Mouse (Mus musculus): ENCODE data around the gene Olfr802. TPM values are rescaled to one million over a fixed set of nuclear protein-coding genes. Genes with fewer than 3 reads are reported as not detected.

Gene Olfr802
- polyA plus RNA-seq (2015; fragmentation: Nextera tagmentation; extraction: Ambion mirVana) = 0.03 TPM in 1 of 2 replicates, not detected in the other

DNA sequence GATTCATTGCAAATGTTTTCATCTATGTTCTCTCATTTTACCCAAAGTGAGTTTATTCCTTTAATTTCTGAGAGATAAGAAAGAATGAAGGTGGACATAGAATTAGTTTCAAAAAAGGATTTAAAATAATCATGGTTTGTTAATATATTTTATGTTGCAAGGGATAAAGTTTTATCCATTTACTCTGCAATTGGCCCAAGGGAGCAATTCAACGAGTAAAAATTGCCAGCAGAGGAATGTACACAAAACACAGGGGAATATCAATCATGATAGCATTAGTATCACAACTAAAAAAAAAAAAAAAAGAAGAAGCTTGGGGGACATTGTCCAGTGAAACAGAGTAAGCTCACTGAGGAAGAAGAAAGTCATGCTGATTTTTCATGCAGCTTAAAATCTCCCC is at the start of gene Olfr802:
TSS of gene Olfr802 (minus strand) at position 101 of the 400 bp plus-strand sequence.
- H3K27ac ChIP-seq = no peak within 1 kb of the TSS
- no peaks in the 10 kb centered on the region for H3K4me1 ChIP-seq (replicated peaks)
- H3K9ac ChIP-seq = no peak within 1 kb of the TSS
- no peaks in the 10 kb centered on the region for H3K27me3 ChIP-seq
- 75% methylated on average over 1 of the region's 1 CpGs for WGBS
- no peak for ATAC-seq (ENCODE audit: low FRiP score)
- H3K4me2 ChIP-seq = no peak within 1 kb of the TSS
- H3K4me3 ChIP-seq = no peak within 1 kb of the TSS
- H3K36me3 ChIP-seq = no peaks in the 10 kb centered on the region
- no peaks in the 10 kb centered on the region for H3K9me3 ChIP-seq

DNA sequence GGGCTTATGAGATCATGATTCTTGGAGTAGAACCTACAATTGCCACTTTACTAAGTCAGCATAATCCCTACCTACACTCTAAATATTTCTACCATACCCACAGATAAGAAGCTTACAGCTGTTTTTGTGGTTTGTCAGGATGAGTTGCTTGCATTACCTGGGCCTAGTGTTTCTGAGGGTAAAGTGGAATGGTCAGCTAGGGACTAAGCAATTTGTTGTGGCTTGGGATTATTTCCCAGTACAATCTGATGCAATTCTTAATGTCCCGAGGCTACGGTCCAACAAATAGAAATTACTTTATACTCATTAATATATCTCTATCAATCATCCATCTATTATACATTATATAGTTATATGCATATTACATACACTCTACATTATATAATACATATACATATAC is 41.3 kb upstream of the Olfr802 start, which contains the start of gene Olfr805:
TSS of gene Olfr805 (minus strand) at position 101 of the 400 bp plus-strand sequence.
- H3K4me1 ChIP-seq (replicated peaks) = no peaks in the 10 kb centered on the region
- H3K9me3 ChIP-seq = no peaks in the 10 kb centered on the region
- H3K36me3 ChIP-seq = no peaks in the 10 kb centered on the region
- no peak within 1 kb of the TSS for H3K9ac ChIP-seq
- H3K4me3 ChIP-seq = no peak within 1 kb of the TSS
- WGBS = 98% methylated on average over 2 of the region's 2 CpGs
- H3K4me2 ChIP-seq = no peak within 1 kb of the TSS
- no peak within 1 kb of the TSS for H3K27ac ChIP-seq
- ATAC-seq (ENCODE audit: low FRiP score) = no peak
- no peaks in the 10 kb centered on the region for H3K27me3 ChIP-seq

DNA sequence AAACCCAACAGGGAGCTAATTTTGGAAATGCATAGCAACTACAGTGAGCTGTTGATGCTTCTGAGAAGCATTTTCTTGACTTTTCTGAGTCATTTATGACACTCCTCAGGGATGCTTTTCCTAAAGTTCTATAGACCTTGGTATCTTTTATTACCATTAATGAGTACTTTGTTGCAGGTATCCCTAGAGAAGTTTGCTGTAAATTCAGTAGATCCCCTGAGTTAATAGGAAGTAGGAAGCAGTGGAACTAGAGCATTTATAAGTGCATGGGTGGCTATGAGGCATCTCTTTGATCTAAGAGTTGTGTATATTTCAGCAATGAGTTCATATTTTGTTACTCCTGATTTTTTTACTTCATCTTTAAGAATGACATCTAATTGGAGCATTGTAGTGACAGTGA is 14.9 kb upstream of the Olfr802 start, which contains the start of gene Olfr804:
TSS of gene Olfr804 (plus strand) at position 301 of the 400 bp plus-strand sequence.
- Histone ChIP-seq H3K9me3 (no peaks in the 10 kb centered on the region), H3K4me3 (no peak within 1 kb of the TSS), H3K4me2 (no peak within 1 kb of the TSS), H3K36me3 (no peaks in the 10 kb centered on the region), H3K4me1 (replicated peaks) (no peaks in the 10 kb centered on the region), H3K27ac (no peak within 1 kb of the TSS), H3K9ac (no peak within 1 kb of the TSS), H3K27me3 (no peaks in the 10 kb centered on the region)
- no peak for ATAC-seq (ENCODE audit: low FRiP score)

DNA sequence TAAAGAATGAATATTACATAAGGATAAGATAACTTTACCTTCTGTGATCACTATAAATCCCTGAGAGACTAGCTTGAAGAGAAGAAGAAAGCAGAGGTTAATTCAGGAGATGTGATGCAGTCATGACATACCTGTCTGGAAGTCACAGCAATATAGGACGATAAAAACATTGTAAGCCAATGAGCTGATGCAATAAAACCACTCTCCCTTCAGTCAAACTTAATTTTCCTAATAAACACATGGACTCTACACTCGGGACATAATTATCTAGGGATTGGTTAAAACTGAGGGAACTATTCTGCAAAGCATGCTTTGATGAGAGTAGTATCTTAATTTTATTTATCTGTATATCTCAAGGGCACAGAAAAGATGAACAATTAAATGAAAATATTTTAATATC is 6.2 kb upstream of the Olfr802 start, which contains the start of gene Olfr803:
TSS of gene Olfr803 (minus strand) at position 101 of the 400 bp plus-strand sequence.
- no peak within 1 kb of the TSS for H3K4me3 ChIP-seq
- H3K4me1 ChIP-seq (replicated peaks) = no peaks in the 10 kb centered on the region
- H3K9ac ChIP-seq = no peak within 1 kb of the TSS
- H3K27ac ChIP-seq = no peak within 1 kb of the TSS
- no peaks in the 10 kb centered on the region for H3K27me3 ChIP-seq
- no peak for ATAC-seq (ENCODE audit: low FRiP score)
- H3K9me3 ChIP-seq = no peaks in the 10 kb centered on the region
- H3K4me2 ChIP-seq = no peak within 1 kb of the TSS
- WGBS = 90% methylated on average over 2 of the region's 2 CpGs
- H3K36me3 ChIP-seq = no peaks in the 10 kb centered on the region

DNA sequence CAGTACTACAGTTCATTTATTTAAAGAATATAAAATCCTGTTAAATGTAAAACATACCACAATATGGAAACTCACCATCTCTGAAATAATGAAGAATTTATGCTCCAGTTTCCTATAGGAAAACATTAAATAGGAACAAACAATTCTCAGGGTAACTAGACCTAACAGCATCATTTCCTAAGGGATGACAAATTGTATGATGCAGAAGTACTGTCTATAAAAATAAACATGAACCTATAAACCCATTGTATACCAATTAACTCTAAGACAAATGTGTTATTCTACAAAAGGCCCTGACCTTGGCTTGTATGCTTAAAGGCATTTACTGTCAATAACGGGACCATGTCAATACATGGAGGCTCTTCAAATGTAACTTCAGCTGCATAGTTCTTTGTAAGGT is 14.2 kb downstream of the Olfr802 start, which contains the start of gene Olfr801:
TSS of gene Olfr801 (minus strand) at position 101 of the 400 bp plus-strand sequence.
- Histone ChIP-seq H3K27ac (no peak within 1 kb of the TSS), H3K36me3 (no peaks in the 10 kb centered on the region), H3K27me3 (no peaks in the 10 kb centered on the region), H3K4me1 (replicated peaks) (no peaks in the 10 kb centered on the region), H3K4me2 (no peak within 1 kb of the TSS), H3K9me3 (no peaks in the 10 kb centered on the region), H3K4me3 (no peak within 1 kb of the TSS), H3K9ac (no peak within 1 kb of the TSS)
- no peak for ATAC-seq (ENCODE audit: low FRiP score)
- WGBS = 82% methylated on average over 1 of the region's 1 CpGs

DNA sequence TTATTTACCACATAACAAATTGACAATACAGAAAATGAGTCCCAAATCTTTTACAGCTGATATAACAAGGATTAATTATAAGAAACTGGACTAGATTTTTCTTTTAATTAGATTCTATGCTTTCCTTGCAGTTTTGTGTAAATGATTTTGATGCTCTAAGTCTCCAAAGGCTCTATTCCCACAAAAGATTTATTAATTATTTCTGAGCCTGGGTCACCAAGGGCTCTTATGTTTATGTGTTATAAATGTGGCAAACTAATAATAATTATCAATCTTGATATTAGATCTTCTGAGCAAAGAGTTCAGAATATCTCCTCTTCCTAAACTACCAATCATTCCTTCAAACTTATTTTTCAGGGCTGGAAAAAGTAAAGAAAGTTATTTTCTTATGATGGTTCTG is 30.6 kb downstream of the Olfr802 start, which contains the start of gene Olfr800:
TSS of gene Olfr800 (plus strand) at position 301 of the 400 bp plus-strand sequence.
- Histone ChIP-seq H3K4me3 (no peak within 1 kb of the TSS), H3K9me3 (no peaks in the 10 kb centered on the region), H3K4me2 (no peak within 1 kb of the TSS), H3K4me1 (replicated peaks) (no peaks in the 10 kb centered on the region), H3K27ac (no peak within 1 kb of the TSS), H3K9ac (no peak within 1 kb of the TSS), H3K27me3 (no peaks in the 10 kb centered on the region), H3K36me3 (no peaks in the 10 kb centered on the region)
- ATAC-seq (ENCODE audit: low FRiP score) = no peak

DNA sequence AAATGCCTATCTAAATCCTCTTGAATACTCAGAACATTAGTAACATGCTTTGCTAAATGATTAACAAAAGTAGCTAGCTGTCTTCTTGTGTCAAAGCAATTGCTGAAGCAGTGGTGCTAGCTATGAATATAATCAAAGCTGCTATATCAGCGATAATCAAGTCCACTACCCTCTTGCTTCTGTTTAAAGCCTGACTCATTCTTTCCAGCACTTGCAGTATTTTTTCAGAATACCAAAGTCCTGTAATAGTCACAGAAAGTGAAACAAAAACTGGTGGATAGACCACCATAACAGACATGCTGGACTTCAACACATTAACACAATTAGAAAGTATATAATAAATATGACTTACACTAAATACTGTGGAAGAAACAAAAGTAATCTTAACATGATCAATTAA is 36.2 kb downstream of the Olfr802 start:
- Histone ChIP-seq H3K27me3 (no peaks in the 10 kb centered on the region), H3K4me2 (no peak overlapping the region), H3K9ac (no peak overlapping the region), H3K9me3 (no peaks in the 10 kb centered on the region), H3K4me1 (replicated peaks) (no peaks in the 10 kb centered on the region), H3K4me3 (no peak overlapping the region), H3K27ac (no peak overlapping the region), H3K36me3 (no peaks in the 10 kb centered on the region)
- no peak for ATAC-seq (ENCODE audit: low FRiP score)
- WGBS = 89% methylated on average over 1 of the region's 1 CpGs

DNA sequence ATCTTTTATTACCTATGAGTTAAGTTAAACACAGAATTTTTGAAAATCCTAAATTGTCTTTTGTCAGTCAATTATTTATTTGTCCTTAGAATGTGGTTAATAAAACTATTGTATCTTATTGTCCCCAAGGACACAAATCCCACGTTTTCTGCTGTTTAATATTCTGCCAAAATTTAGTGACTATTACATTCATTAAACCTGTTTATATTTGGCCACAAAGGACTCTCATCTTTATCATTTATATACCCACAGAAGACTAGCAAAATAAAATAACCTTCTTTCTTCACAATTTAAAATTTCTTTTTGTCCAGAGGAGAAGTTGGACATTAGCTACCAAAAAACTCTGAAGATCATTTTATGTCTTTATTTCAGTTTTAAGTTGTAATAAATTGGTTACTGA is 50.8 kb downstream of the Olfr802 start, which contains the start of gene Olfr799:
TSS of gene Olfr799 (plus strand) at position 301 of the 400 bp plus-strand sequence.
- no peaks in the 10 kb centered on the region for H3K9me3 ChIP-seq
- H3K9ac ChIP-seq = no peak within 1 kb of the TSS
- no peaks in the 10 kb centered on the region for H3K4me1 ChIP-seq (replicated peaks)
- WGBS = 43% methylated on average over 1 of the region's 1 CpGs
- no peak within 1 kb of the TSS for H3K4me3 ChIP-seq
- H3K4me2 ChIP-seq = no peak within 1 kb of the TSS
- no peaks in the 10 kb centered on the region for H3K36me3 ChIP-seq
- no peaks in the 10 kb centered on the region for H3K27me3 ChIP-seq
- no peak for ATAC-seq (ENCODE audit: low FRiP score)
- H3K27ac ChIP-seq = no peak within 1 kb of the TSS

DNA sequence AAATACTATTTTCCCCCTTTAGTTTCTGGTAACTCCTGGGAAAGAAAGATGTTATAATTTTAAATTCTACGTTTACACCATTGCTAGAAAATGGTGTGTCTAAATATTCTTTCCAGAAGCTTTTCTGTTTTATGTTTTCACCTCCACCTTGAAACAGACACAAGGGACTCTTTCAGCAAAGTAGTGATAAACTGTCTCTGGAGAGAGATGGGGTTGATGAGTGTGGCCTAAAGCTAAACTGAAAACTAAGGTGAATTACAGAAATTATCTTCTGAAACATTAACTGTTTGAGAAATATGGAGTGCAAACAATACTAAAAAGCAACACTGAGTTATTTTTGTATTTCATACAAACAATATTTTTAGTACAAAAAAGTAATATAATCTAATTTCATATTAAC is 60.1 kb downstream of the Olfr802 start, which contains the start of gene Olfr798:
TSS of gene Olfr798 (minus strand) at position 101 of the 400 bp plus-strand sequence.
- H3K9ac ChIP-seq = no peak within 1 kb of the TSS
- H3K36me3 ChIP-seq = no peaks in the 10 kb centered on the region
- no peak within 1 kb of the TSS for H3K27ac ChIP-seq
- no peak within 1 kb of the TSS for H3K4me2 ChIP-seq
- H3K4me1 ChIP-seq (replicated peaks) = no peaks in the 10 kb centered on the region
- H3K4me3 ChIP-seq = no peak within 1 kb of the TSS
- H3K27me3 ChIP-seq = no peaks in the 10 kb centered on the region
- no peaks in the 10 kb centered on the region for H3K9me3 ChIP-seq
- ATAC-seq (ENCODE audit: low FRiP score) = no peak
- 89% methylated on average over 1 of the region's 1 CpGs for WGBS

Small RNA genes within 50 kb of the gene (microRNA-seq; reads per million reads assigned to microRNA genes)
- gene Gm24485 = not detected

Other genes starting within 250 kb of the Olfr802 start
- not detected in 2 replicates for gene Olfr787, start 226.3 kb downstream of the Olfr802 start, polyA plus RNA-seq (2015; fragmentation: Nextera tagmentation; extraction: Ambion mirVana)
- not detected in 2 replicates for gene Olfr788, start 217.2 kb downstream of the Olfr802 start, polyA plus RNA-seq (2015; fragmentation: Nextera tagmentation; extraction: Ambion mirVana)
- gene Olfr789, start 203.4 kb downstream of the Olfr802 start, polyA plus RNA-seq (2015; fragmentation: Nextera tagmentation; extraction: Ambion mirVana) = not detected in 2 replicates
- gene Olfr790, start 189.7 kb downstream of the Olfr802 start, polyA plus RNA-seq (2015; fragmentation: Nextera tagmentation; extraction: Ambion mirVana) = not detected in 2 replicates
- gene Olfr791, start 166.4 kb downstream of the Olfr802 start, polyA plus RNA-seq (2015; fragmentation: Nextera tagmentation; extraction: Ambion mirVana) = not detected in 2 replicates
- gene Olfr792, start 149.0 kb downstream of the Olfr802 start, polyA plus RNA-seq (2015; fragmentation: Nextera tagmentation; extraction: Ambion mirVana) = not detected in 2 replicates
- not detected in 2 replicates for gene Olfr794, start 120.5 kb downstream of the Olfr802 start, polyA plus RNA-seq (2015; fragmentation: Nextera tagmentation; extraction: Ambion mirVana)
- gene Olfr796, start 75.6 kb downstream of the Olfr802 start, polyA plus RNA-seq (2015; fragmentation: Nextera tagmentation; extraction: Ambion mirVana) = not detected in 2 replicates
- not detected in 2 replicates for gene Olfr798, start 60.2 kb downstream of the Olfr802 start, polyA plus RNA-seq (2015; fragmentation: Nextera tagmentation; extraction: Ambion mirVana)
- gene Olfr799, start 50.7 kb downstream of the Olfr802 start, polyA plus RNA-seq (2015; fragmentation: Nextera tagmentation; extraction: Ambion mirVana) = not detected in 2 replicates
- gene Olfr800, start 30.5 kb downstream of the Olfr802 start, polyA plus RNA-seq (2015; fragmentation: Nextera tagmentation; extraction: Ambion mirVana) = not detected in 2 replicates
- gene Olfr801, start 14.3 kb downstream of the Olfr802 start, polyA plus RNA-seq (2015; fragmentation: Nextera tagmentation; extraction: Ambion mirVana) = not detected in 2 replicates
- not detected in 2 replicates for gene Olfr803, start 6.1 kb upstream of the Olfr802 start, polyA plus RNA-seq (2015; fragmentation: Nextera tagmentation; extraction: Ambion mirVana)
- gene Olfr804, start 15.0 kb upstream of the Olfr802 start, polyA plus RNA-seq (2015; fragmentation: Nextera tagmentation; extraction: Ambion mirVana) = not detected in 2 replicates
- not detected in 2 replicates for gene Olfr805, start 41.2 kb upstream of the Olfr802 start, polyA plus RNA-seq (2015; fragmentation: Nextera tagmentation; extraction: Ambion mirVana)
- gene Olfr806, start 53.8 kb upstream of the Olfr802 start, polyA plus RNA-seq (2015; fragmentation: Nextera tagmentation; extraction: Ambion mirVana) = not detected in 2 replicates
- not detected in 2 replicates for gene Olfr807, start 69.6 kb upstream of the Olfr802 start, polyA plus RNA-seq (2015; fragmentation: Nextera tagmentation; extraction: Ambion mirVana)
- not detected in 2 replicates for gene Olfr808, start 77.3 kb upstream of the Olfr802 start, polyA plus RNA-seq (2015; fragmentation: Nextera tagmentation; extraction: Ambion mirVana)
- not detected in 2 replicates for gene Olfr809, start 86.5 kb upstream of the Olfr802 start, polyA plus RNA-seq (2015; fragmentation: Nextera tagmentation; extraction: Ambion mirVana)
- gene Olfr810, start 106.7 kb upstream of the Olfr802 start, polyA plus RNA-seq (2015; fragmentation: Nextera tagmentation; extraction: Ambion mirVana) = not detected in 2 replicates
- not detected in 2 replicates for gene Olfr811, start 116.2 kb upstream of the Olfr802 start, polyA plus RNA-seq (2015; fragmentation: Nextera tagmentation; extraction: Ambion mirVana)
- gene Olfr812, start 157.9 kb upstream of the Olfr802 start, polyA plus RNA-seq (2015; fragmentation: Nextera tagmentation; extraction: Ambion mirVana) = not detected in 2 replicates
- gene Olfr813, start 167.2 kb upstream of the Olfr802 start, polyA plus RNA-seq (2015; fragmentation: Nextera tagmentation; extraction: Ambion mirVana) = not detected in 2 replicates
- not detected in 2 replicates for gene Olfr814, start 191.7 kb upstream of the Olfr802 start, polyA plus RNA-seq (2015; fragmentation: Nextera tagmentation; extraction: Ambion mirVana)
- not detected in 2 replicates for gene Olfr815, start 217.7 kb upstream of the Olfr802 start, polyA plus RNA-seq (2015; fragmentation: Nextera tagmentation; extraction: Ambion mirVana)
- gene Olfr816, start 227.4 kb upstream of the Olfr802 start, polyA plus RNA-seq (2015; fragmentation: Nextera tagmentation; extraction: Ambion mirVana) = not detected in 2 replicates

All from hindbrain, embryonic 13.5 days (tissue).